Mouse (Mus musculus) hindbrain, embryonic 15.5 days (tissue): Measurements from ENCODE around the gene Alx1. TPM values are rescaled to one million over a fixed set of nuclear protein-coding genes. Genes with fewer than 3 reads are reported as not detected.

Experiments
- ATAC-seq: fragments of 200-750 bp; cut with Nextera tagmentation; 2 replicates; pipeline ENCODE4 v1.8.0; 2017; ENCODE audit warnings: low read depth, moderate number of reproducible peaks, moderate TSS enrichment; ENCODE audit not compliant: low FRiP score
- H3K27ac ChIP-seq: fragments of 300-500 bp; sonication (generic); replicated peaks from 2 replicates; pipeline ENCODE4 v1.5.1; 2015; ENCODE audit warnings: mild to moderate bottlenecking, inconsistent platforms
- H3K27me3 ChIP-seq: fragments of 300-500 bp; sonication (generic); 2 replicates; pipeline ENCODE4 v1.6.1; 2015; ENCODE audit warnings: control low read depth, inconsistent platforms
- H3K36me3 ChIP-seq: fragments of 300-500 bp; sonication (generic); 2 replicates; pipeline ENCODE4 v1.6.1; 2015; ENCODE audit warnings: control low read depth, inconsistent platforms
- H3K4me1 ChIP-seq: fragments of 300-500 bp; sonication (generic); replicated peaks from 2 replicates; pipeline ENCODE4 v1.6.1; 2015; ENCODE audit warnings: control low read depth, inconsistent platforms
- H3K4me2 ChIP-seq: fragments of 300-500 bp; sonication (generic); 2 replicates; pipeline ENCODE4 v1.6.1; 2015; ENCODE audit warnings: moderate library complexity, mild to moderate bottlenecking, inconsistent platforms
- H3K4me3 ChIP-seq: fragments of 300-500 bp; sonication (generic); 2 replicates; pipeline ENCODE4 v1.5.1; 2015; ENCODE audit warnings: mild to moderate bottlenecking, inconsistent platforms
- H3K9ac ChIP-seq: fragments of 300-500 bp; sonication (generic); 2 replicates; pipeline ENCODE4 v1.6.1; 2015; ENCODE audit warnings: inconsistent platforms
- H3K9me3 ChIP-seq: fragments of 300-500 bp; sonication (generic); 2 replicates; pipeline ENCODE4 v1.6.1; 2016; ENCODE audit warnings: control low read depth, inconsistent platforms
- WGBS: fragments of 180-500 bp; shearing (Covaris S2); methylation state at CpG from one replicate; pipeline ENCODE4 v1.1.7; 2015; 5-methylcytosine and 5-hydroxymethylcytosine counted together
- polyA plus RNA-seq: library from polyadenylated mRNA; unstranded; fragments of >200 nt; fragmentation: Nextera tagmentation; extraction: Ambion mirVana; gene quantifications from 2 replicates; pipeline ENCODE4 v1.2.1, GENCODE M21; 2015

The Alx1 gene
- polyA plus RNA-seq, 1 experiment from 2014 or later: 0.22 TPM

DNA sequence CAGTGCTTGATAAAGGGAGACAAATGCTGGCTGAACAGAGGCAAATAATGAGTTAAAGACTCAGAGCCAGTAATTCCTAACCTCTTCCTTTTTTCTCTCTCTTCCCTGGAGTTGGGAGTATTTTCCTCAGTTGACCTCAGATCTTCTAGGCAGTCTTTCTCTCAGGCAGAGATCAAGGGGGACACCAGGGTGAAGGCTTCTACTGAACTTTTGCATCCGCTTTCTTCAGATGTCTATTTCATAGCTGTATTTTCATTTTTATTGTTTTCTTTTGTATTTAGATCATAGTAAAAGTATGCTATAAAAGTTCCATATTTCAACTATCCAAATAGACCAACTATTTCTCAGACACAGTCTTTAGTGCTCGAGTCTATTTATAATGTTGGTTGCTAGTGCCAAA is 27.5 kb downstream of the Alx1 start:
- no peaks in the 10 kb centered on the region for H3K4me1 ChIP-seq
- no peak for ATAC-seq
- WGBS: 90% methylated on average over 2 of the region's 2 CpGs
- no peak overlapping the region for H3K4me3 ChIP-seq
- H3K27ac ChIP-seq: no peak overlapping the region
- no peaks in the 10 kb centered on the region for H3K9me3 ChIP-seq
- no peak overlapping the region for H3K4me2 ChIP-seq
- H3K36me3 ChIP-seq: no peaks in the 10 kb centered on the region
- no peaks in the 10 kb centered on the region for H3K27me3 ChIP-seq
- H3K9ac ChIP-seq: no peak overlapping the region

DNA sequence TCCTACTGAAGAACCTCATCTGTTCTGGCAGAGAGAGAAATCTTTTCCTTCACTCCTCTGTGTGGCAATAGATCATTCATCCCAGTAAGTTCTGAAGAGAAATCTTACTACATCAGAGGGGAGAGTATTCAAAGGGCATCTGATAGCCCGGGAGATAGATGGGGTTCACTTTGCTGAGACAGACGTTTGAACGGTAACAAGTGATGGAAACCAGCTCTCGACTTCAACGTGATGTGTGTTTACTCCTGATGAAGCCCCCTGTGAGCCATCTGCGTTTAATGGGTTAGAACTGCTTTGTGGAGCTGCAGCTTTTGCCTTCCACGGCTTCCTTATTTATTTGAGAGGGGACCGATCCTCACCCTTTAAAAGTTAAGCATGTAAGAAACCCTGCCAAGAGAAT is 29.1 kb downstream of the Alx1 start:
- H3K27ac ChIP-seq: no peak overlapping the region
- no peak overlapping the region for H3K9ac ChIP-seq
- no peaks in the 10 kb centered on the region for H3K9me3 ChIP-seq
- no peak for ATAC-seq
- H3K27me3 ChIP-seq: no peaks in the 10 kb centered on the region
- no peaks in the 10 kb centered on the region for H3K4me1 ChIP-seq
- WGBS: 54% methylated on average over 8 of the region's 8 CpGs
- no peak overlapping the region for H3K4me3 ChIP-seq
- no peaks in the 10 kb centered on the region for H3K36me3 ChIP-seq
- no peak overlapping the region for H3K4me2 ChIP-seq

DNA sequence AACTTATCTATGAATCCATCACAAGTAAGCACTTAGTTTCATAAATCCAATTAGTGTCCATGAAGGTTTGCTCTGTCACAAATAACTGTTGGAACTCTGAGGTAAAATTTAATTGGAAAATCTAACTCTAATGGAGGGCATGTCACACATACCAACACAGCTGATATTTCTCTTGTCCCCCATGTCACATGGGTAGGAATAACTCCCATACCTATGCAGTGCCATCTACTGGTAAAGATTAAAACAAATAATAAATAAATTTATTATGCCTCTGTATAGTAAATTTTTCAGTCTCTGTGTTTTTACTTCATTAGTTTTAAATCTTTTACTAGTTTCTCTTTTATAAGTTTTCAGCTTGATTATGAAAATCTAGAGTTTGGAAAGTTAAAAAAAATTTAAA is 30.4 kb downstream of the Alx1 start:
- ATAC-seq: no peak
- no peak overlapping the region for H3K4me3 ChIP-seq
- H3K4me2 ChIP-seq: no peak overlapping the region
- H3K9ac ChIP-seq: no peak overlapping the region
- H3K4me1 ChIP-seq: no peaks in the 10 kb centered on the region
- H3K36me3 ChIP-seq: no peaks in the 10 kb centered on the region
- no peaks in the 10 kb centered on the region for H3K27me3 ChIP-seq
- H3K9me3 ChIP-seq: no peaks in the 10 kb centered on the region
- no peak overlapping the region for H3K27ac ChIP-seq

DNA sequence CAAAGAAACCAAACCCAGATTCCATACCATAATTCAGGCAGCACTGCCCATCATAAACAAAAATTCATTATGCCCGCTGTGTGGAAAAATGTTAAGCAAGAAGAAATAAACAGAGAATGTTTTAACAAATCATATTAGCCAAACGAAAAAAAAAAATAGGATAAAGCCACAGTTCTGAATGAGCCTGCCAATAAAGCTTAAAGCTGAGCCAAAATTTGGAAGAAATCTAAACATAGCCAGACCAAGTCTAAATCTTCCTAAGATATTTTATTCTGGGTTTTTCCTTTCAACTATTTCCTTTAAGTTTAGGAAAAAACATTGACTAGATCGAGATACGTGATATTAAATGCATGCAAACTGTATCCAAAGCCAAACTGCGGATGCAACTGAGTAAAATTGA is 54.9 kb downstream of the Alx1 start:
- ATAC-seq: no peak
- Histone ChIP-seq H3K4me2 (no peak overlapping the region), H3K36me3 (no peaks in the 10 kb centered on the region), H3K4me3 (no peak overlapping the region), H3K27ac (no peak overlapping the region), H3K27me3 (no peaks in the 10 kb centered on the region), H3K9ac (no peak overlapping the region), H3K4me1 (no peaks in the 10 kb centered on the region), H3K9me3 (no peaks in the 10 kb centered on the region)
- 88% methylated on average over 5 of the region's 5 CpGs for WGBS

DNA sequence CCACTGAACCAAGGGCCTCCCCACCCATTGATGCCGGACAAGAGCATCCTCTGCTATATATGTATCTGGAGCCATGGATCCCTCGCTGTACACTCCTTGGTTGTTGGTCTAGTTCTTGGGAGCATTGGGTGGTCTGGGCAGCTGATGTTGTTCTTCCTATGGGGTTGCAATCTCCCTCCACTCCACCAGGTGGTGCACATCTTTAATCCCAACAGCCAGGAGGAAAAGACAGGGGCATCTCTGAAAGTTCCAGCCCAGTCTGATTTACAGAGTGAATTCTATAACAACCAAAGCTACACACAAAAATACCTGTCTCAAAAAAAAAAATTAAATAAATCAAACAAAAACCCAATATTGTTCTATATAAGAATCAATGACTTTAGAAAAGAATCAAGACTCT is 70.4 kb downstream of the Alx1 start:
- H3K4me1 ChIP-seq: no peaks in the 10 kb centered on the region
- no peaks in the 10 kb centered on the region for H3K36me3 ChIP-seq
- H3K27ac ChIP-seq: no peak overlapping the region
- 95% methylated on average over 2 of the region's 2 CpGs for WGBS
- H3K4me3 ChIP-seq: no peak overlapping the region
- H3K4me2 ChIP-seq: no peak overlapping the region
- no peaks in the 10 kb centered on the region for H3K9me3 ChIP-seq
- no peaks in the 10 kb centered on the region for H3K27me3 ChIP-seq
- no peak for ATAC-seq
- no peak overlapping the region for H3K9ac ChIP-seq

Other genes with a start within 250 kb of the Alx1 start
- gene Lrriq1, start 206.1 kb upstream of the Alx1 start, polyA plus RNA-seq: 4.3 and 5.5 TPM in 2 replicates